Mouse (Mus musculus) gastrocnemius, postnatal 25 days (tissue): ENCODE results near the gene Entpd2. TPM values are rescaled to one million over a fixed set of nuclear protein-coding genes. Genes with fewer than 3 reads are reported as not detected.
"Not testable (repeated sequence)": the region's sequence is repeated elsewhere in the genome, so short reads cannot be mapped to it uniquely, and the experiment has no call there.

ENCODE experiments used
- DNase-seq: peaks from one replicate; pipeline ENCODE4 v3.0.0; 2022
- total RNA-seq, 2 experiments: library from RNA; stranded (reverse); gene quantifications; 1 replicate in 1 of 2; 2 replicates in 1 of 2; pipeline ENCODE4 v1.2.3; 2021

Gene Entpd2
- total RNA-seq, 2 experiments from 2014 or later: 9.1 to 9.4 TPM

GRCm38 (mm10) chr2:25394281-25395221, 1.1 kb upstream of the Entpd2 start:
- peak; percentile 72 for DNase-seq

- DNase-seq: peak; percentile 47
Observed at GRCm38 (mm10) chr2:25396597-25396983, 916 bp downstream of the Entpd2 start.

GRCm38 (mm10) chr2:25397010-25397409, 1.3 kb downstream of the Entpd2 start:
- DNase-seq: no peak

GRCm38 (mm10) chr2:25398065-25398464, 2.4 kb downstream of the Entpd2 start:
- no peak for DNase-seq

GRCm38 (mm10) chr2:25399051-25399450, 3.4 kb downstream of the Entpd2 start, which contains the start of gene Npdc1:
Npdc1 (plus strand) TSS chr2:25399351.
- DNase-seq: no peak

- peak; percentile 79 for DNase-seq
Observed at GRCm38 (mm10) chr2:25400291-25400690, 4.6 kb downstream of the Entpd2 start.

GRCm38 (mm10) chr2:25400764-25401163, 5.1 kb downstream of the Entpd2 start:
- DNase-seq: peak; percentile 65

- no peak for DNase-seq
Observed at GRCm38 (mm10) chr2:25402377-25402971, 6.8 kb downstream of the Entpd2 start.

- peak; percentile 64 for DNase-seq
Observed at GRCm38 (mm10) chr2:25402972-25403601, 7.4 kb downstream of the Entpd2 start.

- no peak for DNase-seq
Observed at GRCm38 (mm10) chr2:25403994-25404393, 8.3 kb downstream of the Entpd2 start.

- DNase-seq: no peak
Observed at GRCm38 (mm10) chr2:25408908-25409307, 13.2 kb downstream of the Entpd2 start.

- not testable (repeated sequence) for DNase-seq
Observed at GRCm38 (mm10) chr2:25413436-25413835, 17.8 kb downstream of the Entpd2 start.

- DNase-seq: no peak
Observed at GRCm38 (mm10) chr2:25417426-25417825, 21.8 kb downstream of the Entpd2 start.

- no peak for DNase-seq
Observed at GRCm38 (mm10) chr2:25421896-25422295, 26.2 kb downstream of the Entpd2 start.

GRCm38 (mm10) chr2:25422587-25423410, 27.1 kb downstream of the Entpd2 start, which contains the start of gene Fut7:
Fut7 (plus strand) TSS chr2:25423267.
- DNase-seq: no peak

GRCm38 (mm10) chr2:25423626-25424025, 28.0 kb downstream of the Entpd2 start:
- DNase-seq: no peak

GRCm38 (mm10) chr2:25425481-25425880, 29.8 kb downstream of the Entpd2 start:
- DNase-seq: no peak

GRCm38 (mm10) chr2:25426721-25427191, 31.1 kb downstream of the Entpd2 start:
- no peak for DNase-seq

- no peak for DNase-seq
Observed at GRCm38 (mm10) chr2:25427256-25427655, 31.6 kb downstream of the Entpd2 start.

GRCm38 (mm10) chr2:25428442-25429236, 33.0 kb downstream of the Entpd2 start, which contains the start of gene Abca2:
Abca2 (plus strand) TSS chr2:25428703.
- peak; percentile 95 for DNase-seq
